13 mouse cellular contexts compared by ENCODE assay signal in genomic region chr17:27793144-27793543, GRCm38 (mm10). TPM values are rescaled to one million over a fixed set of nuclear protein-coding genes. Genes with fewer than 3 reads are reported as not detected.
A peak's percentile ranks its signal among the peaks of the same experiment; 100 is the strongest.
DNase-seq lines count a peak whose midpoint lies in the region; ATAC-seq and TF ChIP-seq lines count a peak whose summit lies in the region.
"Had no signal": no experiment of that assay in that cellular context is flagged by ENCODE, and none has a peak within 500 bp of the region (broad histone marks: within the 10 kb centered on the region; RNA-seq: fewer than 3 reads in every experiment).

No protein-coding gene starts in this region.

- peaks cover 47% of the 10 kb centered on the region for H3K4me1 ChIP-seq in kidney, adult 2 months (ENCODE audit: control insufficient read depth, insufficient read depth, low read length)
- H3K4me1 ChIP-seq in lung, embryonic 16.5 days (replicated peaks; ENCODE audit: control insufficient read depth, insufficient read depth, low read length) = peaks cover 19% of the 10 kb centered on the region
- H3K4me1 ChIP-seq in forebrain, embryonic 15.5 days = peaks cover 23% of the 10 kb centered on the region

- no peaks in the 10 kb centered on the region for H3K9me3 ChIP-seq in lung, embryonic 16.5 days (ENCODE audit: control insufficient read depth, low read length)
- no peaks in the 10 kb centered on the region for H3K9me3 ChIP-seq in forebrain, embryonic 15.5 days
- H3K9me3 ChIP-seq: neural tube, embryonic 12.5 days had no signal

- intact Hi-C loops in heart, postnatal 25 days (cut with DNase I) = no loop called here

- ATAC-seq in lung, embryonic 16.5 days (ENCODE audit: low read depth) = peak; percentile 41
- no peak for ATAC-seq in forebrain, embryonic 15.5 days (replicated peaks)
- ATAC-seq: hindbrain, embryonic 16.5 days; Patski had no signal

- no peaks in the 10 kb centered on the region for H3K36me3 ChIP-seq in kidney, adult 2 months (ENCODE audit: control insufficient read depth, insufficient read depth, low read length)
- H3K36me3 ChIP-seq in lung, embryonic 16.5 days (ENCODE audit: control insufficient read depth, insufficient read depth, low read length) = no peaks in the 10 kb centered on the region
- H3K36me3 ChIP-seq in forebrain, embryonic 15.5 days = no peaks in the 10 kb centered on the region

- H3K9ac ChIP-seq in lung, embryonic 16.5 days (ENCODE audit: low read length) = no peak overlapping the region
- H3K9ac ChIP-seq in forebrain, embryonic 15.5 days (replicated peaks) = no peak overlapping the region
- H3K9ac ChIP-seq: neural tube, embryonic 12.5 days had no signal

- no peak overlapping the region for H3K4me2 ChIP-seq in lung, embryonic 16.5 days (ENCODE audit: low read depth, low read length)
- no peak overlapping the region for H3K4me2 ChIP-seq in forebrain, embryonic 15.5 days (replicated peaks)
- H3K4me2 ChIP-seq: neural tube, embryonic 12.5 days had no signal

- TF ChIP-seq CTCF in kidney, adult 2 months (conservative IDR thresholded peaks at IDR 0.05; ENCODE audit: insufficient read depth, insufficient read length, low read depth, low read length) = no peak

- no peaks in the 10 kb centered on the region for H3K27me3 ChIP-seq in kidney, adult 2 months (replicated peaks; ENCODE audit: control insufficient read depth, insufficient read depth, low read length)
- H3K27me3 ChIP-seq in lung, embryonic 16.5 days (ENCODE audit: control insufficient read depth, insufficient read depth, low read depth, low read length) = no peaks in the 10 kb centered on the region
- H3K27me3 ChIP-seq in forebrain, embryonic 15.5 days = no peaks in the 10 kb centered on the region
- H3K27me3 ChIP-seq: neural tube, embryonic 12.5 days; Patski had no signal

- DNase-seq in heart, adult 18-20 months = peak; percentile 49 to 50
- no peak for DNase-seq in heart, postnatal 25 days (ENCODE audit: low spot score)
- peak; percentile 47 for DNase-seq in adipocyte (ENCODE audit: low spot score)
- peak; percentile 89 for DNase-seq in kidney, adult 2 months
- no peak for DNase-seq in neural tube, embryonic 10.5 days (ENCODE audit: extremely low spot score, low spot score)
- DNase-seq in urinary bladder, postnatal 14 days (ENCODE audit: low spot score) = no peak
- DNase-seq: gastrocnemius, postnatal 14 days; right cerebral cortex, adult 18-20 months had no signal

- H3K4me3 ChIP-seq in kidney, adult 2 months (ENCODE audit: insufficient read depth, low read depth, low read length) = no peak overlapping the region
- no peak overlapping the region for H3K4me3 ChIP-seq in lung, embryonic 16.5 days (ENCODE audit: low read length)
- H3K4me3 ChIP-seq in forebrain, embryonic 15.5 days = no peak overlapping the region
- H3K4me3 ChIP-seq: neural tube, embryonic 12.5 days had no signal

- no peak for TF ChIP-seq POLR2A in kidney, adult 2 months (IDR thresholded peaks at IDR 0.05; ENCODE audit: low read depth, low read length)

- WGBS in kidney, adult 2 months = 32% methylated on average over 6 of the region's 6 CpGs
- 59% methylated on average over 6 of the region's 6 CpGs for WGBS in lung, embryonic 16.5 days
- 93% methylated on average over 6 of the region's 6 CpGs for WGBS in forebrain, embryonic 15.5 days

- peak overlapping the region; percentile 84 for H3K27ac ChIP-seq in kidney, adult 2 months (ENCODE audit: insufficient read depth, low read depth, low read length)
- no peak overlapping the region for H3K27ac ChIP-seq in lung, embryonic 16.5 days (ENCODE audit: low read length)
- no peak overlapping the region for H3K27ac ChIP-seq in forebrain, embryonic 15.5 days (replicated peaks)
- H3K27ac ChIP-seq: neural tube, embryonic 12.5 days had no signal

RNA-seq across cellular contexts. Expression of gene D17Wsu92e, which starts 27.3 kb away (rescaled TPM):
- 100 to 1,000 TPM; 138 to 145 TPM for total RNA-seq in heart, adult 18-20 months (2021)
- 100 to 1,000 TPM; 133 to 137 TPM for total RNA-seq in heart, postnatal 25 days (2021)
- 162 and 189 TPM in 2 replicates for polyA plus RNA-seq in kidney, adult 2 months (2012; rRNA removed)
- polyA plus RNA-seq in lung, embryonic 16.5 days (2015; fragmentation: Nextera tagmentation; extraction: Ambion mirVana) = 14.6 and 16.9 TPM in 2 replicates
- 10.6 and 10.8 TPM in 2 replicates for polyA plus RNA-seq in forebrain, embryonic 15.5 days (2015; fragmentation: Nextera tagmentation; extraction: Ambion mirVana)

RNA-seq across cellular contexts. Expression of gene Snrpc, which starts 44.8 kb away (rescaled TPM):
- total RNA-seq in heart, adult 18-20 months (2021) = 10 to 100 TPM; 46.0 to 50.6 TPM
- 10 to 100 TPM; 59.9 to 60.7 TPM for total RNA-seq in heart, postnatal 25 days (2021)
- polyA plus RNA-seq in kidney, adult 2 months (2012; rRNA removed) = 55.8 and 61.2 TPM in 2 replicates
- 296 and 313 TPM in 2 replicates for polyA plus RNA-seq in lung, embryonic 16.5 days (2015; fragmentation: Nextera tagmentation; extraction: Ambion mirVana)
- 299 and 322 TPM in 2 replicates for polyA plus RNA-seq in forebrain, embryonic 15.5 days (2015; fragmentation: Nextera tagmentation; extraction: Ambion mirVana)

Comparison
In these comparisons a context has a peak if more than half of its experiments do, and no peak if none do; other contexts are left out.
1. DNase-seq: peak in heart, adult 18-20 months (2 of 2), adipocyte (single experiment) and kidney, adult 2 months (single experiment); none in heart, postnatal 25 days (single experiment), neural tube, embryonic 10.5 days (single experiment) and urinary bladder, postnatal 14 days (single experiment).